Mouse (Mus musculus): ENCODE measurements around the gene Anks1b. TPM values are rescaled to one million over a fixed set of nuclear protein-coding genes. Genes with fewer than 3 reads are reported as not detected.
A peak's percentile ranks its signal among the peaks of the same experiment; 100 is the strongest.

The Anks1b gene
- polyA plus RNA-seq, 1 experiment from 2014 or later: 13.0 TPM

GRCm38 (mm10) chr10:90699211-90699610 is 825.9 kb downstream of the Anks1b start:
- no peaks in the 10 kb centered on the region for H3K4me1 ChIP-seq (replicated peaks; ENCODE audit: control insufficient read depth, insufficient read depth, low read length)
- no peak overlapping the region for H3K4me3 ChIP-seq (ENCODE audit: low read depth, low read length)
- ATAC-seq (ENCODE audit: low FRiP score) (no peak), DNase-seq (ENCODE audit: low spot score) (no peak)
- no peaks in the 10 kb centered on the region for H3K9me3 ChIP-seq (ENCODE audit: control insufficient read depth, low read length)
- 74% methylated on average over 12 of the region's 12 CpGs for WGBS
- no peak overlapping the region for H3K27ac ChIP-seq (ENCODE audit: low read depth, low read length)
- no peak overlapping the region for H3K4me2 ChIP-seq (replicated peaks; ENCODE audit: low read depth, low read length)
- H3K36me3 ChIP-seq (ENCODE audit: control insufficient read depth, insufficient read depth, low read length): no peaks in the 10 kb centered on the region
- no peak overlapping the region for H3K9ac ChIP-seq (ENCODE audit: low read depth, low read length)
- no peaks in the 10 kb centered on the region for H3K27me3 ChIP-seq (ENCODE audit: control insufficient read depth, insufficient read depth, low read length)

DNA sequence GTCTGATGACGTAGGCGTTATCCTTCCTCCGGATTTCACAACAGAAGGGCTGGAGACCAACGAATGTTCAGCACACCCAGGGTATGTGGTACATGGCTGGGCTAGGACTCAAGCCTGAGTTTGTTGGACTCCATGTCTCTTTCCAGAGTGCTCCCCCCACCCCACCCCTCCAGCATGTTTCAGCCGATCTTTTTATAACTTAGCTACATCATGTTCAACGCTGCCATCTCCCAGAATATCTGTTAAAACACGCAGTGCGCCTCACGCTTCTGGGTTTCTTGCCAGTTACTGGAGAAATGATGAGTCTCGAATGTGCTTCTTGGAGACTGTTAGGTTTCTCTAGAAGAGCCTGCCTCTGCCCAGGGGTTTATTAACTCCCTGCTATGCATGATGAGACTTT is 831.3 kb downstream of the Anks1b start:
- ATAC-seq (ENCODE audit: low FRiP score): no peak
- H3K4me2 ChIP-seq (replicated peaks; ENCODE audit: low read depth, low read length): no peak overlapping the region
- WGBS: 93% methylated on average over 10 of the region's 10 CpGs

GRCm38 (mm10) chr10:90708822-90709601 is 835.7 kb downstream of the Anks1b start:
- no peak overlapping the region for H3K4me3 ChIP-seq (ENCODE audit: low read depth, low read length)
- ATAC-seq (ENCODE audit: low FRiP score): peak; percentile 80
- peak overlapping the region; percentile 67; the same call in 1 of the 2 replicates for H3K27ac ChIP-seq (ENCODE audit: low read depth, low read length)
- no peaks in the 10 kb centered on the region for H3K27me3 ChIP-seq (ENCODE audit: control insufficient read depth, insufficient read depth, low read length)
- H3K9ac ChIP-seq (ENCODE audit: low read depth, low read length): no peak overlapping the region
- H3K4me1 ChIP-seq (replicated peaks; ENCODE audit: control insufficient read depth, insufficient read depth, low read length): no peaks in the 10 kb centered on the region
- H3K9me3 ChIP-seq (ENCODE audit: control insufficient read depth, low read length): no peaks in the 10 kb centered on the region
- no peaks in the 10 kb centered on the region for H3K36me3 ChIP-seq (ENCODE audit: control insufficient read depth, insufficient read depth, low read length)
- no peak for DNase-seq (ENCODE audit: low spot score)
- WGBS: 50% methylated on average over 11 of the region's 11 CpGs
- no peak overlapping the region for H3K4me2 ChIP-seq (replicated peaks; ENCODE audit: low read depth, low read length)

More for the DNA sequence above, 831.3 kb downstream of the Anks1b start:
- Histone ChIP-seq H3K4me1 (replicated peaks; ENCODE audit: control insufficient read depth, insufficient read depth, low read length) (no peaks in the 10 kb centered on the region), H3K9ac (ENCODE audit: low read depth, low read length) (no peak overlapping the region), H3K27me3 (ENCODE audit: control insufficient read depth, insufficient read depth, low read length) (no peaks in the 10 kb centered on the region), H3K4me3 (ENCODE audit: low read depth, low read length) (no peak overlapping the region), H3K9me3 (ENCODE audit: control insufficient read depth, low read length) (no peaks in the 10 kb centered on the region), H3K27ac (ENCODE audit: low read depth, low read length) (no peak overlapping the region), H3K36me3 (ENCODE audit: control insufficient read depth, insufficient read depth, low read length) (no peaks in the 10 kb centered on the region)
- DNase-seq (ENCODE audit: low spot score): no peak

GRCm38 (mm10) chr10:90709602-90709931 is 836.3 kb downstream of the Anks1b start:
- Histone ChIP-seq H3K27me3 (ENCODE audit: control insufficient read depth, insufficient read depth, low read length) (no peaks in the 10 kb centered on the region), H3K36me3 (ENCODE audit: control insufficient read depth, insufficient read depth, low read length) (no peaks in the 10 kb centered on the region), H3K4me1 (replicated peaks; ENCODE audit: control insufficient read depth, insufficient read depth, low read length) (no peaks in the 10 kb centered on the region), H3K9me3 (ENCODE audit: control insufficient read depth, low read length) (no peaks in the 10 kb centered on the region), H3K4me2 (replicated peaks; ENCODE audit: low read depth, low read length) (no peak overlapping the region), H3K27ac (ENCODE audit: low read depth, low read length) (no peak overlapping the region), H3K9ac (ENCODE audit: low read depth, low read length) (no peak overlapping the region), H3K4me3 (ENCODE audit: low read depth, low read length) (no peak overlapping the region)
- DNase-seq (ENCODE audit: low spot score) (no peak), ATAC-seq (ENCODE audit: low FRiP score) (peak; percentile 88)
- 14% methylated on average over 5 of the region's 5 CpGs for WGBS

- Histone ChIP-seq H3K4me3 (ENCODE audit: low read depth, low read length) (no peak overlapping the region), H3K4me1 (replicated peaks; ENCODE audit: control insufficient read depth, insufficient read depth, low read length) (no peaks in the 10 kb centered on the region), H3K9ac (ENCODE audit: low read depth, low read length) (no peak overlapping the region), H3K9me3 (ENCODE audit: control insufficient read depth, low read length) (no peaks in the 10 kb centered on the region), H3K27ac (ENCODE audit: low read depth, low read length) (no peak overlapping the region), H3K36me3 (ENCODE audit: control insufficient read depth, insufficient read depth, low read length) (no peaks in the 10 kb centered on the region), H3K4me2 (replicated peaks; ENCODE audit: low read depth, low read length) (no peak overlapping the region), H3K27me3 (ENCODE audit: control insufficient read depth, insufficient read depth, low read length) (no peaks in the 10 kb centered on the region)
- ATAC-seq (ENCODE audit: low FRiP score) (no peak), DNase-seq (ENCODE audit: low spot score) (no peak)
- WGBS: 49% methylated on average over 11 of the region's 11 CpGs
Observed at GRCm38 (mm10) chr10:90717961-90718360, 844.7 kb downstream of the Anks1b start.

GRCm38 (mm10) chr10:90718684-90719083 is 845.4 kb downstream of the Anks1b start:
- DNase-seq (ENCODE audit: low spot score): no peak

GRCm38 (mm10) chr10:90719996-90720395 is 846.7 kb downstream of the Anks1b start:
- H3K27me3 ChIP-seq (ENCODE audit: control insufficient read depth, insufficient read depth, low read length): no peaks in the 10 kb centered on the region
- 49% methylated on average over 4 of the region's 4 CpGs for WGBS
- H3K36me3 ChIP-seq (ENCODE audit: control insufficient read depth, insufficient read depth, low read length): no peaks in the 10 kb centered on the region
- ATAC-seq (ENCODE audit: low FRiP score) (no peak), DNase-seq (ENCODE audit: low spot score) (no peak)
- H3K9me3 ChIP-seq (ENCODE audit: control insufficient read depth, low read length): no peaks in the 10 kb centered on the region
- no peak overlapping the region for H3K27ac ChIP-seq (ENCODE audit: low read depth, low read length)
- no peak overlapping the region for H3K4me3 ChIP-seq (ENCODE audit: low read depth, low read length)
- H3K4me2 ChIP-seq (replicated peaks; ENCODE audit: low read depth, low read length): no peak overlapping the region
- no peak overlapping the region for H3K9ac ChIP-seq (ENCODE audit: low read depth, low read length)
- H3K4me1 ChIP-seq (replicated peaks; ENCODE audit: control insufficient read depth, insufficient read depth, low read length): no peaks in the 10 kb centered on the region

More at GRCm38 (mm10) chr10:90718684-90719083, 845.4 kb downstream of the Anks1b start:
- Histone ChIP-seq H3K4me1 (replicated peaks; ENCODE audit: control insufficient read depth, insufficient read depth, low read length) (no peaks in the 10 kb centered on the region), H3K9ac (ENCODE audit: low read depth, low read length) (no peak overlapping the region), H3K4me3 (ENCODE audit: low read depth, low read length) (no peak overlapping the region), H3K4me2 (replicated peaks; ENCODE audit: low read depth, low read length) (no peak overlapping the region), H3K27me3 (ENCODE audit: control insufficient read depth, insufficient read depth, low read length) (no peaks in the 10 kb centered on the region), H3K9me3 (ENCODE audit: control insufficient read depth, low read length) (no peaks in the 10 kb centered on the region), H3K36me3 (ENCODE audit: control insufficient read depth, insufficient read depth, low read length) (no peaks in the 10 kb centered on the region), H3K27ac (ENCODE audit: low read depth, low read length) (no peak overlapping the region)
- no peak for ATAC-seq (ENCODE audit: low FRiP score)
- 93% methylated on average over 9 of the region's 9 CpGs for WGBS

GRCm38 (mm10) chr10:90723071-90723494 is 849.8 kb downstream of the Anks1b start:
- Histone ChIP-seq H3K4me2 (replicated peaks; ENCODE audit: low read depth, low read length) (no peak overlapping the region), H3K9ac (ENCODE audit: low read depth, low read length) (no peak overlapping the region), H3K27ac (ENCODE audit: low read depth, low read length) (no peak overlapping the region), H3K4me3 (ENCODE audit: low read depth, low read length) (no peak overlapping the region), H3K9me3 (ENCODE audit: control insufficient read depth, low read length) (no peaks in the 10 kb centered on the region), H3K36me3 (ENCODE audit: control insufficient read depth, insufficient read depth, low read length) (no peaks in the 10 kb centered on the region), H3K4me1 (replicated peaks; ENCODE audit: control insufficient read depth, insufficient read depth, low read length) (no peaks in the 10 kb centered on the region), H3K27me3 (ENCODE audit: control insufficient read depth, insufficient read depth, low read length) (no peaks in the 10 kb centered on the region)
- 76% methylated on average over 5 of the region's 5 CpGs for WGBS
- no peak for DNase-seq (ENCODE audit: low spot score)
- ATAC-seq (ENCODE audit: low FRiP score): no peak

- ATAC-seq (ENCODE audit: low FRiP score) (no peak), DNase-seq (ENCODE audit: low spot score) (no peak)
- Histone ChIP-seq H3K36me3 (ENCODE audit: control insufficient read depth, insufficient read depth, low read length) (no peaks in the 10 kb centered on the region), H3K27ac (ENCODE audit: low read depth, low read length) (no peak overlapping the region), H3K4me2 (replicated peaks; ENCODE audit: low read depth, low read length) (no peak overlapping the region), H3K9ac (ENCODE audit: low read depth, low read length) (no peak overlapping the region), H3K27me3 (ENCODE audit: control insufficient read depth, insufficient read depth, low read length) (no peaks in the 10 kb centered on the region), H3K4me3 (ENCODE audit: low read depth, low read length) (no peak overlapping the region), H3K4me1 (replicated peaks; ENCODE audit: control insufficient read depth, insufficient read depth, low read length) (no peaks in the 10 kb centered on the region), H3K9me3 (ENCODE audit: control insufficient read depth, low read length) (no peaks in the 10 kb centered on the region)
- 82% methylated on average over 13 of the region's 13 CpGs for WGBS
Observed at GRCm38 (mm10) chr10:90723941-90724341, 850.6 kb downstream of the Anks1b start.
